Comparison of ENCODE assay signal across 1 mouse cellular context in the genomic region with DNA sequence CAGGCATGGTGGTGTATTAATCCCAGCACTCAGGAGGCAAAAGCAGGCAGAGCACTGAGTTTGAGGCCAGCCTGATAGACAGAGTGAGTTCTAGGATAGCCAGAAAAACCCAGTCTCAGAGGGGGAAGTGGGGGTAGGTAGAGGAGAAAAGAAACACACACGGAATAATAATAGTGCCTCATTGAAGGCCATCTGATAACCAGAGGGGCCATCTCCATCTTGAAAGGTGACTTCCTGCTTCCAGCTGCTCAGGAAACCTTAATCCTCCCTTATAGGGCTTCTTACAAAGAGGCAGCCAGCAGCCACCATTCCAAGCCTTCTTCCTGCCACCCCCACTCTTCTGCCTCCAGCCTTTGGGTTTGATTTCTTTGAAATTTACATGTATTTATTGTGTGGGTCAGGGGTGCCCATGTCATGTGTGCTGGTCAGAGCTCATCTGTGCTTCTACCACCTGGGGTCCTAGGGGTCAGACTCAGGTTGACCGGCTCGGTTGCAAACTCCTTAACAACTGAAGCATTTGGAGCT.
TF ChIP-seq lines count a peak whose summit lies in the region.

No protein-coding gene starts in this region.

TF ChIP-seq in ES-E14, 5 proteins besides CTCF, POLR2A, EP300 and RAD21:
- TF ChIP-seq CHD2 (IDR thresholded peaks at IDR 0.05; ENCODE audit: low read depth, low read length) (no peak), MAFK (IDR thresholded peaks at IDR 0.05; ENCODE audit: insufficient read depth, low read depth, low read length) (no peak), HCFC1 (IDR thresholded peaks at IDR 0.05; ENCODE audit: borderline replicate concordance, insufficient read depth, low read length) (no peak), ZC3H11A (IDR thresholded peaks at IDR 0.05; ENCODE audit: borderline replicate concordance, low read depth, low read length) (no peak), ZNF384 (IDR thresholded peaks at IDR 0.05; ENCODE audit: low read depth, low read length) (no peak)
